Mouse (Mus musculus): ENCODE data around the gene Btnl4. TPM values are rescaled to one million over a fixed set of nuclear protein-coding genes. Genes with fewer than 3 reads are reported as not detected.
"Not testable (repeated sequence)": the region's sequence is repeated elsewhere in the genome, so short reads cannot be mapped to it uniquely, and the experiment has no call there.

Btnl4 gene
- polyA plus RNA-seq, 1 experiment from 2014 or later = not detected

GRCm38 (mm10) chr17:34476427-34476826, 691 bp downstream of the Btnl4 start:
- H3K36me3 ChIP-seq (replicated peaks) = no peaks in the 10 kb centered on the region
- 0 out of 2 replicates have a peak, but pooled peaks cover 6% of the 10 kb centered on the region for H3K27me3 ChIP-seq (replicated peaks; ENCODE audit: low read depth, poor library complexity, severe bottlenecking)
- H3K4me3 ChIP-seq = no peak overlapping the region
- 83% methylated on average over 1 of the region's 2 CpGs for WGBS
- no peaks in the 10 kb centered on the region for H3K4me1 ChIP-seq
- no peak overlapping the region for H3K27ac ChIP-seq (replicated peaks)
- H3K9me3 ChIP-seq = no peaks in the 10 kb centered on the region
- no peak for DNase-seq (ENCODE audit: low spot score)

DNA sequence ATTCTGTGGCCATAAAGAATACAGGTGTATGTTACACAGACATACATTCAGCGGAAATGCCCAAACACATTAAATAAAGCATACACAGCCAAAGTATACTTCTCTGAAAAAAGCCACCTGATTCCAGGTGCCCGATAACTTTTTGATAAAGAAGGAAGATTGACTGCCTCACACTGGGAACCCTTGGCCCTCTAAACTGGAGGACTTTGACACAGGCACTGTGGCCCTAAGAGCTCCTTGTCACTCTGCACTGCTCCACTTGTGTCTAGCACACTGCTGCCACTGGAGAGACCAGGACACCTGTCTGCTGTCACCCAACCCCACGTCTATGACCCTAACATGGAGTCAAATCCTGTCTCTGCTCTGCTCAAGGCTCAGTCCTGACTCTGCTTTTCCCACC, 2.1 kb downstream of the Btnl4 start:
- H3K27ac ChIP-seq (replicated peaks) = no peak overlapping the region
- no peaks in the 10 kb centered on the region for H3K36me3 ChIP-seq (replicated peaks)
- DNase-seq (ENCODE audit: low spot score) = no peak
- 83% methylated on average over 3 of the region's 3 CpGs for WGBS
- no peaks in the 10 kb centered on the region for H3K9me3 ChIP-seq
- no peak overlapping the region for H3K4me3 ChIP-seq
- H3K4me1 ChIP-seq = no peaks in the 10 kb centered on the region
- H3K27me3 ChIP-seq (replicated peaks; ENCODE audit: low read depth, poor library complexity, severe bottlenecking) = 0 out of 2 replicates have a peak, but pooled peaks cover 6% of the 10 kb centered on the region

DNA sequence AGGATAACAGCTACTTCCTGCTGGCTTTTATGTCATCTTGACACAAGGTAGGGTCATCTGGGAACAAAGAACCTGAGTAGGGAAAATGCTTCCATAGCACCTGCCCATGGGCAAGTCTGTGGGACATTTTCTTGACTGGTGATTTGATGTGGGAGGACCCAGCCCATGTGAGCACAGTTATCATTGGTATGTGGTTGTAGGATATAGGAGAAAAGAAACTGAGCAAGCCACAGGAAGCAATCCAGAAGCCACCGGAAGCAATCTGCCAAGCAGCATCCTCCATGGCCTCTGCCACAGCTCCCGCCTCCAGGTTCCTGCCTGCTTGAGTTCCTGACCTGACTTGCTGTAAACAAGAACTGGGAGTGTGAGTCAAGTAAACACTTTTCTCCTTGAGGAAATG, 6.6 kb downstream of the Btnl4 start:
- Histone ChIP-seq H3K27me3 (replicated peaks; ENCODE audit: low read depth, poor library complexity, severe bottlenecking) (0 out of 2 replicates have a peak, but pooled peaks cover 6% of the 10 kb centered on the region), H3K4me1 (no peaks in the 10 kb centered on the region), H3K27ac (replicated peaks) (no peak overlapping the region), H3K36me3 (replicated peaks) (no peaks in the 10 kb centered on the region), H3K9me3 (no peaks in the 10 kb centered on the region), H3K4me3 (no peak overlapping the region)
- 88% methylated on average over 2 of the region's 2 CpGs for WGBS
- no peak for DNase-seq (ENCODE audit: low spot score)

GRCm38 (mm10) chr17:34465906-34466305, 11.2 kb downstream of the Btnl4 start:
- not testable (repeated sequence) for H3K9me3 ChIP-seq; H3K36me3 ChIP-seq (replicated peaks); H3K4me3 ChIP-seq; H3K27me3 ChIP-seq (replicated peaks; ENCODE audit: low read depth, poor library complexity, severe bottlenecking); H3K27ac ChIP-seq (replicated peaks); H3K4me1 ChIP-seq; DNase-seq (ENCODE audit: low spot score)

DNA sequence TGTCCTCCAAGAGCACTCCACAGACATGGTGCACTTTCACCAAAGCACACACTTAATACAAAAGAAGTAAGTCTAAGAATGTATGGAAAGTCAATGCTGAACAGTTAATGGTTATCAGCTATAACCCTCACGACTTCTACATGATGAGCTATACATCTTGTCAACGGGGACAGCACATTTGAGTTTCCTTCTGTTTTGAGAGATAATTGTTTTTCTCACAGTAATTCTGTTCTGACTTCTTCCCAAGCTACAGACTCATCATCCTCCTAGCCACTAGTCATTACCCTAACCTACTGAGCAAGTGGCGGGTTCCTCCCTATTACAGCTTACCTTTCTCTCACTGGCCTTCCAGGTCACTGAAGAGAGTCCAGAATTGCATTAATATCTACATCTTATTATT, 17.9 kb downstream of the Btnl4 start:
- H3K27ac ChIP-seq (replicated peaks) = no peak overlapping the region
- DNase-seq (ENCODE audit: low spot score) = no peak
- no peaks in the 10 kb centered on the region for H3K27me3 ChIP-seq (replicated peaks; ENCODE audit: low read depth, poor library complexity, severe bottlenecking)
- H3K4me3 ChIP-seq = no peak overlapping the region
- H3K9me3 ChIP-seq = no peaks in the 10 kb centered on the region
- H3K4me1 ChIP-seq = no peaks in the 10 kb centered on the region
- H3K36me3 ChIP-seq (replicated peaks) = no peaks in the 10 kb centered on the region
- WGBS = 86% methylated on average over 3 of the region's 3 CpGs

DNA sequence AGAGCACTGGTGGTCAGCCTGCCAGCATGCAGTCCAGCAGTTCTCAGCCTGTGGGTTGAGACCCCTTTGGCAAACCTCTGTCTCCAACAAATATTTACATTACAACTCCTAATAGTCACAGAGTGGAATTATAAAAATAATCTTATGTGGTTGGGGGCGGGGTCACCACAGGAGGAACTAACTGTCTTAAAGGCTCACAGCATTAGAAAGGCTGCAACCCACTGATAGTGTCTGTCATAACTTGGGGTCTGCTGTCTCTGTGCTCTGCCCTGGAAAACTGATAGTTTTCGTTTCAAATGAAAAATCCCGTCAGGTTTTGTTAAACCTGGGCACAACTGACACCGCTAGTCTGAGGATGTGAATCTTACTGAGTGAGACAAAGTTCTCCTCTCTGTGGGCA, 19.4 kb downstream of the Btnl4 start:
- Histone ChIP-seq H3K4me1 (no peaks in the 10 kb centered on the region), H3K9me3 (no peaks in the 10 kb centered on the region), H3K27ac (replicated peaks) (no peak overlapping the region), H3K27me3 (replicated peaks; ENCODE audit: low read depth, poor library complexity, severe bottlenecking) (no peaks in the 10 kb centered on the region), H3K4me3 (no peak overlapping the region), H3K36me3 (replicated peaks) (no peaks in the 10 kb centered on the region)
- 82% methylated on average over 4 of the region's 4 CpGs for WGBS
- no peak for DNase-seq (ENCODE audit: low spot score)

GRCm38 (mm10) chr17:34448473-34449041, 28.6 kb downstream of the Btnl4 start:
- WGBS = 58% methylated on average over 6 of the region's 6 CpGs
- H3K27me3 ChIP-seq (replicated peaks; ENCODE audit: low read depth, poor library complexity, severe bottlenecking) = no peaks in the 10 kb centered on the region
- no peaks in the 10 kb centered on the region for H3K9me3 ChIP-seq
- H3K4me3 ChIP-seq = no peak overlapping the region
- DNase-seq (ENCODE audit: low spot score) = no peak
- no peak overlapping the region for H3K27ac ChIP-seq (replicated peaks)
- peaks cover 6% of the 10 kb centered on the region; the same call in 1 of the 2 replicates for H3K4me1 ChIP-seq
- H3K36me3 ChIP-seq (replicated peaks) = no peaks in the 10 kb centered on the region

DNA sequence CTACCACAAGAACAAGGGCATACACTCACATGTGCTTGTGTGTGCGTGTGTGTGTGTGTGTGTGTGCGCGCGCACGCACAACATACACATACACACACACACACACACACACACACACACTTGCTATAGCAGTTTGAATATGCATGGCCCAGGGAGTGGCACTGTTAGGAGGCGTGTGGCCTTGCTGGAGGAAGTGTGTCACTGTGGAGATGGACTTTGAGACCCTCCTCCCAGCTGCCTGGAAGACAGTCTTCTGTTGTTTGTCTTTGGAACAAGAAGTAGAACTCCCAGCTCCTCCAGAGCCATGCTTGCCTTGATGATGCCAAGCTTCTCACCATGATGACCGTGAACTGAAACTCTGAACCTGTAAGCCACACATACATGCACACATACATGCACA, 35.1 kb downstream of the Btnl4 start:
- H3K36me3 ChIP-seq (replicated peaks) = no peaks in the 10 kb centered on the region
- H3K27ac ChIP-seq (replicated peaks) = no peak overlapping the region
- no peak overlapping the region for H3K4me3 ChIP-seq
- 90% methylated on average over 7 of the region's 7 CpGs for WGBS
- H3K9me3 ChIP-seq = no peaks in the 10 kb centered on the region
- H3K4me1 ChIP-seq = no peaks in the 10 kb centered on the region
- no peaks in the 10 kb centered on the region for H3K27me3 ChIP-seq (replicated peaks; ENCODE audit: low read depth, poor library complexity, severe bottlenecking)
- DNase-seq (ENCODE audit: low spot score) = no peak

GRCm38 (mm10) chr17:34439795-34440194, 37.3 kb downstream of the Btnl4 start:
- no peaks in the 10 kb centered on the region for H3K27me3 ChIP-seq (replicated peaks; ENCODE audit: low read depth, poor library complexity, severe bottlenecking)
- 59% methylated on average over 3 of the region's 3 CpGs for WGBS
- DNase-seq (ENCODE audit: low spot score) = no peak

DNA sequence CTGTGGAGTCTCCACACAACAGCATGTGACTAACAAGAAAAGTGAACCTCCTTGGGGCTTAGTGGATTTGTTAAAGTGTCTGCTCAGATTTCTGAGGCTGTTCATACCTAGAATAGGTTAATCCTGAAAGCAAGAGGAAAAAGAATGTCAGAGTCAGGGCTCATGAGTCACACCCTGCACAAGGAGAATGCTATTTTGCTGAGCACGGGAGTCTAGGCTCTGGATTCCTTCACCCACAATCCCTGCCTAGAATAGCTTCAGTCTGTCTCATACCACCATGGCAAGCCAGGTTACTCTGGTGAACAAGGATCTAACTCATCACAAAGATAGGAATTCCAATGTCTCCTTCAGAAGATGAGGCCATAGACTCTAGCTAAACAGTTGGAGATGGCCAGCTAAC, 38.5 kb downstream of the Btnl4 start:
- Histone ChIP-seq H3K4me3 (no peak overlapping the region), H3K27me3 (replicated peaks; ENCODE audit: low read depth, poor library complexity, severe bottlenecking) (no peaks in the 10 kb centered on the region), H3K4me1 (no peaks in the 10 kb centered on the region), H3K9me3 (no peaks in the 10 kb centered on the region), H3K27ac (replicated peaks) (no peak overlapping the region), H3K36me3 (replicated peaks) (no peaks in the 10 kb centered on the region)
- no peak for DNase-seq (ENCODE audit: low spot score)
- WGBS = 60% methylated on average over 1 of the region's 1 CpGs

More at GRCm38 (mm10) chr17:34439795-34440194, 37.3 kb downstream of the Btnl4 start:
- no peak overlapping the region for H3K27ac ChIP-seq (replicated peaks)
- H3K9me3 ChIP-seq = no peaks in the 10 kb centered on the region
- H3K36me3 ChIP-seq (replicated peaks) = no peaks in the 10 kb centered on the region
- no peaks in the 10 kb centered on the region for H3K4me1 ChIP-seq
- H3K4me3 ChIP-seq = no peak overlapping the region

- no peak for DNase-seq (ENCODE audit: low spot score)
- Histone ChIP-seq H3K4me3 (no peak overlapping the region), H3K9me3 (no peaks in the 10 kb centered on the region), H3K27me3 (replicated peaks; ENCODE audit: low read depth, poor library complexity, severe bottlenecking) (no peaks in the 10 kb centered on the region), H3K27ac (replicated peaks) (no peak overlapping the region), H3K36me3 (replicated peaks) (no peaks in the 10 kb centered on the region), H3K4me1 (no peaks in the 10 kb centered on the region)
- WGBS = 71% methylated on average over 7 of the region's 7 CpGs
These were observed 39.5 kb downstream of the Btnl4 start for GRCm38 (mm10) chr17:34437606-34438005.

DNA sequence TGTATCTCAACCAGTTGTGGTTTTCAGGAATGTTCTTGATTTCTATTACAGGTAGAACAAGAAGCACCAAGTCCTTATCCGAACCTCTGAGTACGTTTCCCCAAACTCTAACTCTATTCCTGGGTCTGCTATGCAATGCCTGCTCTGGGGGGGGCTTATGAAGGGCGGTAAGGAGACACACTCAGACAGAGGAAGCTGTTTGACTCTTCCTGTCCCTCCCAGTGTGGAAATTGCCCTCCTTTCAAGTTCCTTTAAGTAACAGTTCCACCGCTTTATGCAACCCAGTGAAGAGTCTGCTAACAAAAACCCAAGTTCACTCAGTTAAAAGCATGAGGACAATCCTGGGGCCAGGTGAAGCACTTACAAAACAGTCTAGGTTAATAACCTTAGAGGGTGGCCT, 40.0 kb downstream of the Btnl4 start:
- no peaks in the 10 kb centered on the region for H3K36me3 ChIP-seq (replicated peaks)
- WGBS = 67% methylated on average over 4 of the region's 4 CpGs
- no peak overlapping the region for H3K27ac ChIP-seq (replicated peaks)
- DNase-seq (ENCODE audit: low spot score) = no peak
- no peaks in the 10 kb centered on the region for H3K4me1 ChIP-seq
- no peak overlapping the region for H3K4me3 ChIP-seq
- no peaks in the 10 kb centered on the region for H3K9me3 ChIP-seq
- H3K27me3 ChIP-seq (replicated peaks; ENCODE audit: low read depth, poor library complexity, severe bottlenecking) = no peaks in the 10 kb centered on the region

GRCm38 (mm10) chr17:34427597-34427996, 49.5 kb downstream of the Btnl4 start:
- H3K4me1 ChIP-seq = no peaks in the 10 kb centered on the region

DNA sequence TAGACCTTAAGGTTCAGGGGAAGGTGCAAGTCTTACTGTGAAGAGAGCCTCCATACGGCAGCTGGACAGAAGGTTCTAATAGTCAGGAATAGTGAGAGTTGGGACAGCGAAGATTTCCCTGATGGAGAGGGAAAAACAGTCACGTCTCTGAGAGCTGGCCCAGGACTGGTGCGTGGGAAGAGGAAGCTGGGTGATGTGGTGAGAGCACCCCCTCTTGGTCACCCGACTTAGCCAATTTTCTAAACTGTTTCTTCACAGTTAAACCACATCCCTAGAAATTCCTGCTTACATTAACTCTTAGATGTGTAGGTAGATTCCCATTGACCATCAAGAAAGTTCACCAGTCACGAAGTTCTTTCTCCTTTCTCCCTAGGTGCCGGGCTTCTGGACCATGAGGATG, 57.1 kb downstream of the Btnl4 start:
- Histone ChIP-seq H3K36me3 (replicated peaks) (no peaks in the 10 kb centered on the region), H3K9me3 (no peaks in the 10 kb centered on the region), H3K4me3 (no peak overlapping the region), H3K27me3 (replicated peaks; ENCODE audit: low read depth, poor library complexity, severe bottlenecking) (no peaks in the 10 kb centered on the region), H3K4me1 (no peaks in the 10 kb centered on the region), H3K27ac (replicated peaks) (no peak overlapping the region)
- no peak for DNase-seq (ENCODE audit: low spot score)
- WGBS = 74% methylated on average over 7 of the region's 7 CpGs

More at GRCm38 (mm10) chr17:34427597-34427996, 49.5 kb downstream of the Btnl4 start:
- Histone ChIP-seq H3K36me3 (replicated peaks) (no peaks in the 10 kb centered on the region), H3K27me3 (replicated peaks; ENCODE audit: low read depth, poor library complexity, severe bottlenecking) (no peaks in the 10 kb centered on the region), H3K27ac (replicated peaks) (no peak overlapping the region), H3K9me3 (no peaks in the 10 kb centered on the region), H3K4me3 (no peak overlapping the region)
- no peak for DNase-seq (ENCODE audit: low spot score)
